Mouse (Mus musculus): ENCODE data around the gene Lrrc28. TPM values are rescaled to one million over a fixed set of nuclear protein-coding genes. Genes with fewer than 3 reads are reported as not detected.

Lrrc28 gene
- polyA plus RNA-seq, 2 experiments: 22.1 to 26.3 TPM

GRCm38 (mm10) chr7:67520959-67521358 is 124.1 kb downstream of the Lrrc28 start:
- Histone ChIP-seq H3K4me3 (replicated peaks; ENCODE audit: low read length) (no peak overlapping the region), H3K9ac (ENCODE audit: low read depth, low read length, severe bottlenecking) (no peak overlapping the region), H3K4me2 (replicated peaks; ENCODE audit: low read depth, low read length, severe bottlenecking) (no peak overlapping the region), H3K27me3 (ENCODE audit: control insufficient read depth, insufficient read depth, low read length) (no peaks in the 10 kb centered on the region), H3K9me3 (ENCODE audit: control insufficient read depth, low read length) (no peaks in the 10 kb centered on the region), H3K4me1 (ENCODE audit: control insufficient read depth, insufficient read depth, low read length) (no peaks in the 10 kb centered on the region), H3K27ac (replicated peaks; ENCODE audit: low read depth, low read length) (no peak overlapping the region), H3K36me3 (ENCODE audit: control insufficient read depth, insufficient read depth, low read length) (no peaks in the 10 kb centered on the region)
- no peak for TF ChIP-seq POLR2A (IDR thresholded peaks at IDR 0.05; ENCODE audit: borderline replicate concordance, extremely low read depth, insufficient read depth, insufficient read length)
- 80% methylated on average over 4 of the region's 4 CpGs for WGBS
- ATAC-seq (ENCODE audit: low FRiP score, low read depth) (no peak), DNase-seq (ENCODE audit: low spot score) (no peak)

GRCm38 (mm10) chr7:67520001-67520400 is 125.1 kb downstream of the Lrrc28 start:
- no peaks in the 10 kb centered on the region for H3K36me3 ChIP-seq (ENCODE audit: control insufficient read depth, insufficient read depth, low read length)
- H3K27me3 ChIP-seq (ENCODE audit: control insufficient read depth, insufficient read depth, low read length): no peaks in the 10 kb centered on the region
- H3K9me3 ChIP-seq (ENCODE audit: control insufficient read depth, low read length): no peaks in the 10 kb centered on the region
- no peak overlapping the region for H3K9ac ChIP-seq (ENCODE audit: low read depth, low read length, severe bottlenecking)
- no peak for TF ChIP-seq POLR2A (IDR thresholded peaks at IDR 0.05; ENCODE audit: borderline replicate concordance, extremely low read depth, insufficient read depth, insufficient read length)
- H3K4me1 ChIP-seq (ENCODE audit: control insufficient read depth, insufficient read depth, low read length): no peaks in the 10 kb centered on the region
- H3K27ac ChIP-seq (replicated peaks; ENCODE audit: low read depth, low read length): no peak overlapping the region
- DNase-seq (ENCODE audit: low spot score): no peak
- no peak overlapping the region for H3K4me3 ChIP-seq (replicated peaks; ENCODE audit: low read length)
- H3K4me2 ChIP-seq (replicated peaks; ENCODE audit: low read depth, low read length, severe bottlenecking): no peak overlapping the region
- 91% methylated on average over 10 of the region's 10 CpGs for WGBS
- ATAC-seq (ENCODE audit: low FRiP score, low read depth): no peak

GRCm38 (mm10) chr7:67515621-67516020 is 129.4 kb downstream of the Lrrc28 start:
- Histone ChIP-seq H3K27ac (replicated peaks; ENCODE audit: low read depth, low read length) (no peak overlapping the region), H3K27me3 (ENCODE audit: control insufficient read depth, insufficient read depth, low read length) (no peaks in the 10 kb centered on the region), H3K36me3 (ENCODE audit: control insufficient read depth, insufficient read depth, low read length) (0 out of 2 replicates have a peak, but pooled peaks cover 2% of the 10 kb centered on the region), H3K4me2 (replicated peaks; ENCODE audit: low read depth, low read length, severe bottlenecking) (no peak overlapping the region), H3K9me3 (ENCODE audit: control insufficient read depth, low read length) (no peaks in the 10 kb centered on the region), H3K9ac (ENCODE audit: low read depth, low read length, severe bottlenecking) (no peak overlapping the region), H3K4me1 (ENCODE audit: control insufficient read depth, insufficient read depth, low read length) (no peaks in the 10 kb centered on the region), H3K4me3 (replicated peaks; ENCODE audit: low read length) (no peak overlapping the region)
- WGBS: 81% methylated on average over 9 of the region's 9 CpGs
- ATAC-seq (ENCODE audit: low FRiP score, low read depth): no peak
- no peak for DNase-seq (ENCODE audit: low spot score)
- no peak for TF ChIP-seq POLR2A (IDR thresholded peaks at IDR 0.05; ENCODE audit: borderline replicate concordance, extremely low read depth, insufficient read depth, insufficient read length)

- 64% methylated on average over 10 of the region's 10 CpGs for WGBS
- no peak overlapping the region for H3K4me2 ChIP-seq (replicated peaks; ENCODE audit: low read depth, low read length, severe bottlenecking)
- no peak overlapping the region for H3K9ac ChIP-seq (ENCODE audit: low read depth, low read length, severe bottlenecking)
- 0 out of 2 replicates have a peak, but pooled peaks cover 2% of the 10 kb centered on the region for H3K36me3 ChIP-seq (ENCODE audit: control insufficient read depth, insufficient read depth, low read length)
- H3K4me3 ChIP-seq (replicated peaks; ENCODE audit: low read length): no peak overlapping the region
- no peak overlapping the region for H3K27ac ChIP-seq (replicated peaks; ENCODE audit: low read depth, low read length)
- DNase-seq (ENCODE audit: low spot score) (no peak), ATAC-seq (ENCODE audit: low FRiP score, low read depth) (no peak)
- no peaks in the 10 kb centered on the region for H3K27me3 ChIP-seq (ENCODE audit: control insufficient read depth, insufficient read depth, low read length)
- no peaks in the 10 kb centered on the region for H3K9me3 ChIP-seq (ENCODE audit: control insufficient read depth, low read length)
- no peak for TF ChIP-seq POLR2A (IDR thresholded peaks at IDR 0.05; ENCODE audit: borderline replicate concordance, extremely low read depth, insufficient read depth, insufficient read length)
- H3K4me1 ChIP-seq (ENCODE audit: control insufficient read depth, insufficient read depth, low read length): no peaks in the 10 kb centered on the region
These were observed 130.2 kb downstream of the Lrrc28 start for GRCm38 (mm10) chr7:67514893-67515292.

DNA sequence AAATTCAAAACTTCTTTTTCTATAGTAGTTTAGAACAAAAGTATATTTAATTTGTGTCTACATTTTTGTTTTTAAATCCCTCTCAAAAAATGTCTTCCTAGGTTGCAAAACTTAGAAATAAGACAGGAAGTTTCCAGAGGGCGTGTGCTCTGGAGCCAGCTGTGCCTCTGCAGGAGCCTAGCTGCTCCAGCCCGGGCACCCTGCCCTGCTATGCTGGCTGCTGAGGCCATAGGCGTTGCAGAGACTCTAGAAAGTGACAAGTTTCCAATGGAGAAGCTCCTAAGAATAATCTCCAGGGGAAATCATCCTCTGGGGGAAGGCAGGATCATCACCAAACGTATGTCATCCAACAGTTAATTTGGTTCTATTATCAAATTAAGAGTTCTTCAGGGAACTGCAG is 130.7 kb downstream of the Lrrc28 start:
- Histone ChIP-seq H3K27me3 (ENCODE audit: control insufficient read depth, insufficient read depth, low read length) (no peaks in the 10 kb centered on the region), H3K4me2 (replicated peaks; ENCODE audit: low read depth, low read length, severe bottlenecking) (no peak overlapping the region), H3K9me3 (ENCODE audit: control insufficient read depth, low read length) (no peaks in the 10 kb centered on the region), H3K9ac (ENCODE audit: low read depth, low read length, severe bottlenecking) (no peak overlapping the region), H3K4me1 (ENCODE audit: control insufficient read depth, insufficient read depth, low read length) (no peaks in the 10 kb centered on the region), H3K27ac (replicated peaks; ENCODE audit: low read depth, low read length) (no peak overlapping the region), H3K4me3 (replicated peaks; ENCODE audit: low read length) (no peak overlapping the region), H3K36me3 (ENCODE audit: control insufficient read depth, insufficient read depth, low read length) (0 out of 2 replicates have a peak, but pooled peaks cover 2% of the 10 kb centered on the region)
- no peak for ATAC-seq (ENCODE audit: low FRiP score, low read depth)
- no peak for TF ChIP-seq POLR2A (IDR thresholded peaks at IDR 0.05; ENCODE audit: borderline replicate concordance, extremely low read depth, insufficient read depth, insufficient read length)
- 79% methylated on average over 4 of the region's 4 CpGs for WGBS
- no peak for DNase-seq (ENCODE audit: low spot score)

GRCm38 (mm10) chr7:67513656-67514055 is 131.4 kb downstream of the Lrrc28 start:
- Histone ChIP-seq H3K4me1 (ENCODE audit: control insufficient read depth, insufficient read depth, low read length) (no peaks in the 10 kb centered on the region), H3K36me3 (ENCODE audit: control insufficient read depth, insufficient read depth, low read length) (0 out of 2 replicates have a peak, but pooled peaks cover 2% of the 10 kb centered on the region), H3K4me3 (replicated peaks; ENCODE audit: low read length) (no peak overlapping the region), H3K4me2 (replicated peaks; ENCODE audit: low read depth, low read length, severe bottlenecking) (no peak overlapping the region), H3K27ac (replicated peaks; ENCODE audit: low read depth, low read length) (no peak overlapping the region), H3K9me3 (ENCODE audit: control insufficient read depth, low read length) (no peaks in the 10 kb centered on the region), H3K9ac (ENCODE audit: low read depth, low read length, severe bottlenecking) (no peak overlapping the region), H3K27me3 (ENCODE audit: control insufficient read depth, insufficient read depth, low read length) (no peaks in the 10 kb centered on the region)
- TF ChIP-seq POLR2A (IDR thresholded peaks at IDR 0.05; ENCODE audit: borderline replicate concordance, extremely low read depth, insufficient read depth, insufficient read length): no peak
- DNase-seq (ENCODE audit: low spot score): no peak
- 79% methylated on average over 4 of the region's 4 CpGs for WGBS
- no peak for ATAC-seq (ENCODE audit: low FRiP score, low read depth)

Measured in limb, embryonic 14.5 days (tissue).